Mouse (Mus musculus) Muller cell, postnatal 12 days (primary cell): Measurements from ENCODE around the gene Slc22a19.
"Not testable (repeated sequence)": the region's sequence is repeated elsewhere in the genome, so short reads cannot be mapped to it uniquely, and the experiment has no call there.

ENCODE experiments used
- DNase-seq: peaks from one replicate; pipeline ENCODE4 v3.0.0-alpha.2; 2015; ENCODE audit errors: inconsistent ontology term

Gene Slc22a19

DNA sequence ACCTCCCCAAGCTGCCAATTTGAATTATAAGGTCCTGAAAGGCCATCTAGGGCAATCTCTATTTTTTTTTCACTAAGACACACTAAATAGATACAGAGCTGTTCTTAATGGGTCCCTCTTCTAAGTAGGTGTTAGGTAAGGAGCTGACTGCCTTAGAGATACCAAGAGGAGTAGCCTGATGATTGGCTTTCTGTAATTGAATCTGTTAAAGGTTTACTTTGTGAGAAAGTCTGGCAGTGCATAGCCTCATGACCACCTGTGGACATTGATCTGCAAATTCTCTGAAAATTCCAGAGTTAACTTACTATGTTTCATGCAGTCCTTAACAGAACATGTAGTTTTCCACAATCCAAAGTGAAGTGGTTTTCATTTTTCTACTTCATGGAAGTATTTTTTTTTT, at the start of gene Slc22a19:
Slc22a19 (minus strand) TSS at position 163 of the 400 bp plus-strand sequence.
- no peak for DNase-seq

DNA sequence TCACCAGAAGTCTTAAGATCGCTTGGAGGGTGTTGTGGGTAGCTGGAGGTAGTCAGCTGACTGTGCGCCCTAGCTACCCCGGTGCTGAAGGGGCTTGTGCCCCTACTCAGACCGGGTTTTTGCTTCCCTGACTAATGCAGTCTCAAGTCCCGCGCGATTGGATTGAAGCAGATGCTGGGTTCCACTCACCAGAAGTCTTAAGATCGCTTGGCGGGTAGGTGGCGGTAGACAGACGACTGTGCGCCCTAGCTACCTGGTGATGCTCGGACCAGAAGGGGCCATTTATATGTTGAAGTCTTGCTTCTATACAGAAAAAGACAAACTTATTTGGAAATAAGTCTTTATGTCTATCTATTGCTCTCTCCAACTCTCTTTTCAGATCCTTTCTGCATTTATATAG, 42.3 kb upstream of the Slc22a19 start:
- DNase-seq = not testable (repeated sequence)

GRCm38 (mm10) chr19:7729543-7729942, 18.4 kb upstream of the Slc22a19 start:
- no peak for DNase-seq

GRCm38 (mm10) chr19:7693104-7693503, 18.0 kb downstream of the Slc22a19 start:
- not testable (repeated sequence) for DNase-seq

DNA sequence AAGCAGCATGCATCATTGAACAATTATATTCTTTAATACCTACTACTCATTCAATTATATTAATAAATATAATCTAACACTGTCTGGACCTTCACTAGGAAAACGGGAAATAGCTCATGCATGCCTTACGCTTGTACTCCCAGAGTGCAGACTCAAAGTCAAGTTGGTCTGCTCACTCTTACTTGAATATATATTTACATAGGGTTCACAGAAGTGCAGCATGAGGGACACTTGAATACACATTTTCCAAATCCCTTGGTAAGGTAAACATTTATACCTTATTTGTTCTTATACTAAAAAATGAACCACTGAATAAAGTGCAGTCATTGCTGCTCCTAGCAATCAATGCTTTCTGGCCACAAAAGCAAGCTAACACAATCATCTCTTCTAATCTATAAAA, 19.9 kb downstream of the Slc22a19 start:
- DNase-seq = no peak

- no peak for DNase-seq
Measured at GRCm38 (mm10) chr19:7687988-7688387, 23.1 kb downstream of the Slc22a19 start.

DNA sequence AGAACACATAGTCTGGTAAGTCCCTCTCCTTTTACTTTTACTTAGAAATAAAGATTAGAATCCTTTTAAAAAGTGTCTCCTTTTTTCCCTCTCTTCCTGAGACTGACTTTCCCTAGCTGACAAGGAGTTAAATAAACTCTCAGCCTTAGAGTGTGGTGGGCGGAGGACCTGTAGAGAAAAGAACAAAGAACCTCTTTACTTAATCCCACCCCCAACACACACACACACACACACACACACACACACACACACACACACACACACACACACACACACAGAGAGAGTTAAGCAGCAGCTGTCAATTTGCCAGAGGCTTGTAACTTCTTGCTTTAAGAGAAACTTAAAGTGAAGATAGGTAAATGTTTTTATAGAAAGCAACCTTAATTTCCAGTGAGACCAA, 39.1 kb downstream of the Slc22a19 start:
- no peak for DNase-seq

DNA sequence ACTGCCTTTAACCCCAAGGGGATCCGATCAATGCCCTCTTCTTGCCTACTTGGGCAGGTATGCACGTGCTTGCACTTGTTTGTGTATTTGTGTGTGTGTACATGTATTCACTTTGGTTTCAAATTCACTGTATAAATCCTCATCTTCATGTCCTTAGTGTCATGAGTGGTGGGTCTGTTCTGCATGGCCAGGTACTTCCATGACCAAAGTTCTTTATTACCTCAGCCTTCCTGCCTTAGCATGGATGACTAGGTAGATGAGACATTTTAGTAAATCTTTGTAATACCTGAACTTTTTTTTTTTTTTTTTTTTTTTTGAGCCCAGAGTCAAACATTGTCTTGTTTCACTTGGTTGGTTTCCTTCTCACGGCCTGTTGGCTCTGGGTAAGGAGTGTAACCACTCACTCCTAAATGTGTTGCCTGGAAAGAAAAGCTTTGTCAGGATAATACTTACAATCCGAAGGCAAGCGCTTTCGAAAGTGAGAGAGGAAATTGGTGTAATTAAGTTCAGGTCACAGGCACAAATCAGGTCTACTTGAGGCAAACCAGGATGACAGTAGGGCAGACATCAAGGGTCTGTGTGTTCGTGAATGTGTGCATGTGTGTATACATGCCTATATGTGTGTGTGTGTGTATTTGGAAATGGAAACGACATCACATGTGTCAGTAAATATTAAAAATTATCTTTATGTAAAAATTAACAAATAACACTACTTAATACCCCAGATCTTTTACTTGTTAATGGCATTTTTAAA, 62.0 kb downstream of the Slc22a19 start:
- no peak for DNase-seq

- DNase-seq = no peak
Measured at GRCm38 (mm10) chr19:7633786-7634185, 77.3 kb downstream of the Slc22a19 start.

- no peak for DNase-seq
Measured at GRCm38 (mm10) chr19:7633021-7633420, 78.1 kb downstream of the Slc22a19 start.
